Mouse (Mus musculus): ENCODE data around the gene Sv2a. TPM values are rescaled to one million over a fixed set of nuclear protein-coding genes. Genes with fewer than 3 reads are reported as not detected.

The Sv2a gene
- polyA plus RNA-seq, 1 experiment, result 1.6 TPM

DNA sequence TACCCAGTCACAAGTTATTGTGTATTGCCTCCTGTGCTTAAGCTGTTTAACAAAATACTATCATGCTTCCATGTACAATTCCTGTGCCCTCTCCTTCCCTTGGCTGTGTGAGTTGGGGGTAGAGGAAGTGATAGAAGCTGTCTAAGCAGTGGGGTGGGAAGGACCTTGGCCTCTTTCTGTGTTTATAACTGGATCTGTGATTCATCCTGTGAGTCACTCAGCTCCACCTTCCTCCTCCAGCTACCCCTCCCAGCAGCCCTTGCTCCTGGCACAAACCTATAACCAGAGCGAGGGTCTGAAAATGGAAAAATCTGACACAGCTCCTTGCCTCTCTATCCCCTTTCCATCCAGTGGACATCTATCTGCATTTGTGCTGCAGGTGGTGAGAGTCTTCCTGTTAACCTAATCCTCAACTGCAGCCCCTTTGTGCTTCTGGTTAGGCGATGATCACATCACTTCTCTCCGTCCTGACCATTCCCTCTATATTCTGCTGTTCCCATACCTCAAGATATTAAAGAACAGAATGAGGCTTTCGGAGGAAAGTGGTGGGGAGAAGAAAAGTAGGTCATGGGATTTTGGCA is 20.6 kb upstream of the Sv2a start:
- 22% methylated on average over 4 of the region's 4 CpGs for WGBS
- peak; percentile 37 for DNase-seq
- peaks cover 11% of the 10 kb centered on the region for H3K4me1 ChIP-seq (ENCODE audit: control insufficient read depth, insufficient read depth, low read length)
- TF ChIP-seq CTCF (IDR thresholded peaks at IDR 0.05; ENCODE audit: insufficient read depth, low read length) (no peak), POLR2A (IDR thresholded peaks at IDR 0.05; ENCODE audit: borderline replicate concordance, extremely low read depth, low read depth, low read length) (0 out of 2 replicates have a peak, but pooled peaks have one; percentile 15)
- H3K4me3 ChIP-seq (replicated peaks; ENCODE audit: extremely low read depth, low read depth, low read length), result no peak overlapping the region

DNA sequence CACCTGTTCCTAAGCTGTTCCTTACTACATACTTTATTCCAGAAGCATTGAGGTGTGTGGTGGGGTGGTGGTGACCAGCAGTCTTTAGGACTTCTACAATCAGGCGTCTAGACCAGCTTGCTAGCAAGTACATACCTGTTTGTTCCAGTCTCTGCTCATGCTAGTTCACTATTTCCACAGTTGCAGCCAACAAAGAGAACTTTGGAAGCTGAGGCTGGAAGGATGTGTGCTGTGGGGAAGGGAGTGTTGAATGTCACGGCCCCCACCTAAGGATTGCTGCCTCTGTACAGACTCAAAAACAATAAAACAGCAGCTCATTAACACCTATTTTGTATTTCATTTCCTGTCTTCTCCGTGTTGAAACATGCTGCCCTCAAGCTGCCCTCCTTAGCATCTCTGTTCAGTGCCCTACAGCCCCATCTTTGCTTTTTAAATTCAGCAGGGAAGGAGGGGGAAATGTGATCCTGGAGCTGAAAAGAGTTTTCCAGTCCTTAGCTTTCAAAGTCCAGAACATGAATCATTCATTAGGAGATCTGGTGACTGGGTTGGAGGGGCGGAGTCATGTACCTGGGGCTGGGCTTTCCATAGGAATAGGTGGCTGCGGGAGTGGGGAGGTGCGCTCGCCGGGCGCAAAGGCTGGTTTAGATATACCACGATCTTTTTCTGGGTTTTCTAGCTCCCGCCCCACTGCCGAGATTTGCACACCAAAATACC is 20.0 kb upstream of the Sv2a start:
- DNase-seq, result peak; percentile 54
- TF ChIP-seq CTCF (IDR thresholded peaks at IDR 0.05; ENCODE audit: insufficient read depth, low read length) (no peak), POLR2A (IDR thresholded peaks at IDR 0.05; ENCODE audit: borderline replicate concordance, extremely low read depth, low read depth, low read length) (peak; percentile 67; the same call in 1 of the 2 replicates)
- 4% methylated on average over 12 of the region's 12 CpGs for WGBS

DNA sequence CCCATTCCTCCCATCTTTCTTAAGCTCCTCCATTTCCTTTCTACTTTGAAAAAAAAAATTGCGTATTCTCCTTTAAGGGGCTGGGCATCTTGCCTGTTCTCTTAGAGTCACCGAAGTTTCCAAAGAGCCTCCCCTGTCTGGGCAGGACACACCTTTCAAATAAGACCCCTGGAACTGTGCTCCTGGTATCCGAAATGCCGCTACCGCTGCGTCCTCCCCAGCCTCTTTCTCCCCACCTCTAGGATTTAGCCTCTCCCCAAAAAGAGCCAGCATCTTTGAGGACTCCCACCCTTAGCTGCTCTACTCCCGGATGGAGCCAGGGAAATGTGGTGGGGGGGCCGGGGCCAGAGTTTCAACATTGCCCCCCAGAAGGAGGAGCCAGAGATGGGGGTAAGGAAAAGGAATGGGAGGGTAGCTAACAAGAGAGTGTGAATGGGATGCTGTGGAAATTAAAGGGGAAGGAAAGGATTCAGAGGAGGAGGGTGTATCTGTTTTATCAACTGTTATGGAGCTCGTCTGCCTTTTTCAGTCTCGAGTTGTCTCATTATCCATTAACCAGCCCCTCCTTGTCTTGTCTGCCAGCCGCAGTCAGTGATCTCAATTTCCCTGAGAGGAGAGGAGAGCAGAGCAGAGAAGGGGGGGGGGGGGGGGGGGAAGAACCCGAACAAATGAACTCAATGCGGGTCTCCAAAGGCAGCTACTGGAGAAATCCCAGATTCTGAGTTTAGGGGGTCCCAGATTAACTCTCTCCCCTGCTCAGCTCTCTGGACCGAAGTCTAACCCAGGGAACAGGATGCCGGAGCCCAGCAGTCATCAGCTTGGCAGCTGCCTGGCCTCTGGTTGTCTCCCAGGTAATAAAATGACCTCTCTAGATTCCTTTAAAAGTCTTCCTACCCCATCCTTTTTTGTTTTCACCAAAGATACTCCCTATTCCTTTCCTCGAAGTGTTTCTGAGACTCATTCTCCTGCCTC is 18.8 kb upstream of the Sv2a start, which contains the start of gene Mtmr11:
Gene Mtmr11, plus strand, starts transcription at position 136 of the 972 bp plus-strand sequence.
- no peak for TF ChIP-seq CTCF (IDR thresholded peaks at IDR 0.05; ENCODE audit: insufficient read depth, low read length)
- TF ChIP-seq POLR2A (IDR thresholded peaks at IDR 0.05; ENCODE audit: borderline replicate concordance, extremely low read depth, low read depth, low read length), result peak; percentile 6; the same call in 1 of the 2 replicates
- Histone ChIP-seq H3K4me1 (ENCODE audit: control insufficient read depth, insufficient read depth, low read length) (peaks cover 11% of the 10 kb centered on the region), H3K4me3 (replicated peaks; ENCODE audit: extremely low read depth, low read depth, low read length) (peak within 1 kb of the TSS; percentile 74)
- WGBS, result 11% methylated on average over 16 of the region's 16 CpGs
- DNase-seq, result no peak

More for the DNA sequence above, 20.0 kb upstream of the Sv2a start:
- Histone ChIP-seq H3K4me3 (replicated peaks; ENCODE audit: extremely low read depth, low read depth, low read length) (peak overlapping the region; percentile 71), H3K4me1 (ENCODE audit: control insufficient read depth, insufficient read depth, low read length) (peaks cover 11% of the 10 kb centered on the region)

DNA sequence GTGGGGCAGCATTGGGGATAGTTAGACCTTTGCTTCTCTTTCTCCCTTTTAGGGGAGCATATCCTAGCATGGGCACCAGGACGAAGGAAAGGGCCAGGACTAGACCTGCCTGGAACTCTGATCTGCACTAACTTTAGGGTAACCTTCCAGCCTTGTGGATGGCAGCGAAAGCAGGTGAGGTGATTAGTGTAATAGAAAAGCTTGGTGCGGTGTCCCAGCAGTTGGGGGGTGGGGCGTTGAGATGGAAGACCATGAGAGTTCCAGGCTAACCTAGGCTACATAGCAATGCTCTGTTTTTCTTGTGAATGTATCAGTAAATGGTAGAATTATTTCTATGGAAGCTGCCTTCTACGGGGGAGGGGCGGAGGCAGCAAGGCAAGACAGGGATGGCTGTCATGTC is 17.9 kb upstream of the Sv2a start:
- 92% methylated on average over 6 of the region's 6 CpGs for WGBS
- TF ChIP-seq CTCF (IDR thresholded peaks at IDR 0.05; ENCODE audit: insufficient read depth, low read length), result no peak
- no peak for TF ChIP-seq POLR2A (IDR thresholded peaks at IDR 0.05; ENCODE audit: borderline replicate concordance, extremely low read depth, low read depth, low read length)
- DNase-seq, result no peak
- Histone ChIP-seq H3K4me1 (ENCODE audit: control insufficient read depth, insufficient read depth, low read length) (peaks cover 12% of the 10 kb centered on the region), H3K4me3 (replicated peaks; ENCODE audit: extremely low read depth, low read depth, low read length) (no peak overlapping the region)

DNA sequence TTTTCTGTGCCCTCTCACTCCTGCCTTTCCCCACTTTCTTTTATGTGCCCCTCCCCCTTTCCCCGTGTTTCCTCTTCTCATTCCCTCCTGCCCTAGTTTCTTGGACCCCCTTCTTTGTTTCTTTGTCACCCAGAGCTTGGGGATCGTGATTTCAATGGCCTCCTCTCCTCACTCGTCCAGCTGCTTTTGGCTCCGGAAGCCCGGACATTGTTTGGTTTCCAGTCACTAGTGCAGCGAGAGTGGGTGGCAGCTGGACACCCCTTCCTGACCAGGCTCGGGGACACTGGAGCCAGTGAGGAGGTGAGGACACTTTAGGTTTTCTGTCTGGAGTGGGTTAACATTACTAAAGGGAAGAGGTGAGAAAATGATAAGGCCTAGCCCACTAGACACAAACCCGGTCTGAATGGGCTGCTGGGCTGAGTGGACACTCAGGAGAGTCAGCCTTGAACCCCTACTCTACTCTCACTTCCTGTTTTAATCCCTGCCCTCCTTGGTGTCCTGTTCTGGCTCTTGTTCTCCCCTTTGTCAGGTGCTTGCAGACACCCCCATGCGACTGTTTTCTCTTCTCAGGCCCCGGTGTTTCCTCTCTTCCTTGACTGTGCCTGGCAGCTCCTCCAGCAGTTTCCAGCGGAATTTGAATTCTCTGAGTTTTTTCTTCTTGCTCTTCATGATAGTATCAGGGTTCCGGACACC is 12.3 kb upstream of the Sv2a start:
- WGBS, result 37% methylated on average over 12 of the region's 12 CpGs
- Histone ChIP-seq H3K4me3 (replicated peaks; ENCODE audit: extremely low read depth, low read depth, low read length) (no peak overlapping the region), H3K4me1 (ENCODE audit: control insufficient read depth, insufficient read depth, low read length) (peaks cover 10% of the 10 kb centered on the region)
- no peak for TF ChIP-seq POLR2A (IDR thresholded peaks at IDR 0.05; ENCODE audit: borderline replicate concordance, extremely low read depth, low read depth, low read length)
- no peak for TF ChIP-seq CTCF (IDR thresholded peaks at IDR 0.05; ENCODE audit: insufficient read depth, low read length)
- no peak for DNase-seq

DNA sequence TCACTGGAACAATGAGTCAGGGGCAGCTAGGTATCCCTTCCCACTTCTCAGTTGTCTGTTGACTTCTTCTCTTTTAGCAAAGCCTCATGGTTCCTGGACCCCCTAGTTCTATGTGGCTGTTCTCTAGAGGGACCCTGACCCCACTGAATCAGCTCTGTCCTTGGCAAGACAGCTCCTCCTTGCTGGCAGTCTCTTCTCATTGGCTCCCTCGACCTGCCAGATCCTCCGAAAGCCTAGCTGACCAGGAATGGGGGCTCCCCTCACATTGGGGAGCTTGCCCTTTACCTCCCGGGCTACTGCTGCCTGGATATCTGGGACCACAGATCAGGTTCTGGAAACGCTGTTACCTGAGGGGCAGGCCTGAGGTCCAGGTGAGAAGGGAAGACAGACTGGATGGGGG is 10.7 kb upstream of the Sv2a start:
- Histone ChIP-seq H3K4me1 (ENCODE audit: control insufficient read depth, insufficient read depth, low read length) (peaks cover 10% of the 10 kb centered on the region), H3K4me3 (replicated peaks; ENCODE audit: extremely low read depth, low read depth, low read length) (no peak overlapping the region)
- no peak for DNase-seq
- TF ChIP-seq POLR2A (IDR thresholded peaks at IDR 0.05; ENCODE audit: borderline replicate concordance, extremely low read depth, low read depth, low read length) (no peak), CTCF (IDR thresholded peaks at IDR 0.05; ENCODE audit: insufficient read depth, low read length) (no peak)
- WGBS, result 83% methylated on average over 4 of the region's 4 CpGs

DNA sequence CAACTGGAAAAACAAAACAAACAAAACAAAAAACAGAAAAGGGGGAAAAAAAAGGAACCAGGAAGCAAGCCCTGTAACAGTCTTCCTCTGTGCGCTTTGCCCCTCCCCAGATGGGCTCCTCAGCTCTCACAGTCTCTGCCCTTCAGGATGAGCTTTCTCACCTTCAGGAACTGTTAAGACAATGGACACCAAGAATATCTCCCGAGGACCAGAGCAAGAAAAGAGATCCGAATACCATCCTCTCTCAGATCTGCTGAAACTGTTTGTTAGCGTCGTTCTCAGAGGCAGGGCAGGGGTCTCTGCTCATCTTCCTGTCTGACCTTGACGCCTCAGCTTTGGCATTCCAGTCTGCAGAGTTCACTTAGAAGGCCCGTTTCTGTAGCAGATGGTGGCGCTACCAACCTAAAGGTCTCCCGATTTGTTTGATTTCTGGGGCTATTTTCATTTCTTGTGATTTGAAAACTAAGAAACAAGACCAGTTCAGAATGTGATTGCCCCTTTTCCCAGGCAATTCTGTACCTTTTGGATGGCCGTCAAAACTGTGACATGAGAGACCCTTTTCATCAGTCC is 9.9 kb upstream of the Sv2a start:
- peaks cover 10% of the 10 kb centered on the region for H3K4me1 ChIP-seq (ENCODE audit: control insufficient read depth, insufficient read depth, low read length)
- 41% methylated on average over 10 of the region's 10 CpGs for WGBS
- no peak overlapping the region for H3K4me3 ChIP-seq (replicated peaks; ENCODE audit: extremely low read depth, low read depth, low read length)
- DNase-seq, result no peak
- TF ChIP-seq POLR2A (IDR thresholded peaks at IDR 0.05; ENCODE audit: borderline replicate concordance, extremely low read depth, low read depth, low read length) (no peak), CTCF (IDR thresholded peaks at IDR 0.05; ENCODE audit: insufficient read depth, low read length) (no peak)

DNA sequence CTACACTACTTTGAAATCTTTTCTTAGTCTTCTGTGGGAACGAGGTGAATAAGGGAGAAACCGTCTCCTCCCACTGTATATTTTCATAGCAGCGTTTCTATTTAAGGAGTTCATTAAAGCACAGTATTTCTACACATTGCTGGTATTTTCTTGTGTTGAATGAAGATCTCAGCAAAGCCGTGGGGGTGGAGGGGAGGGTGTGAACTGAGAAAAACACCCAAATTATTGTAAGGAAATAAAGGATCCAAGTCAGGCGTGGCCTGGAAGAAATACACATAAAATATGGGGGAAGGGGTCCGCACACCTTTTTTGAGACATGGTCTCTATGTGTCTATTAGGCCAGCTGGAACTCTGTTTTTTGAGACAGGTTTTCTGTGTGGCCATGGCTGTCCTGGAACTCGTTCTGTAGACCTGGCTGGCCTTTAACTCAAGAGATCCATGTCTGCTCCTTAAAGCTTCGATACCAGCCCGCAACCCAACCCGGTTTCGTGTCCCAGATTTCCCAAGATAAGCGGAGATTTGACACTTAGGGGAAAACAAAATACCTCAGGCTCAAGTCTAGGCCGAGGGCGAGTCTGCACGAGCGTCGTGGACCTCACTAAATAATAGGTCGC is 9.3 kb upstream of the Sv2a start:
- no peak for TF ChIP-seq CTCF (IDR thresholded peaks at IDR 0.05; ENCODE audit: insufficient read depth, low read length)
- TF ChIP-seq POLR2A (IDR thresholded peaks at IDR 0.05; ENCODE audit: borderline replicate concordance, extremely low read depth, low read depth, low read length), result no peak
- DNase-seq, result peak; percentile 28
- Histone ChIP-seq H3K4me1 (ENCODE audit: control insufficient read depth, insufficient read depth, low read length) (peaks cover 10% of the 10 kb centered on the region), H3K4me3 (replicated peaks; ENCODE audit: extremely low read depth, low read depth, low read length) (peak overlapping the region; percentile 97)
- WGBS, result 10% methylated on average over 18 of the region's 18 CpGs
